Mouse (Mus musculus): Measurements from ENCODE around the gene Sorcs3. TPM values are rescaled to one million over a fixed set of nuclear protein-coding genes. Genes with fewer than 3 reads are reported as not detected.

Sorcs3 gene
- polyA plus RNA-seq, 1 experiment from 2014 or later, result 4.9 TPM

- H3K4me1 ChIP-seq, result peaks cover 6% of the 10 kb centered on the region; the same call in 1 of the 2 replicates
- H3K36me3 ChIP-seq, result no peaks in the 10 kb centered on the region
These were observed 369.9 kb downstream of the Sorcs3 start for GRCm38 (mm10) chr19:48575736-48576135.

DNA sequence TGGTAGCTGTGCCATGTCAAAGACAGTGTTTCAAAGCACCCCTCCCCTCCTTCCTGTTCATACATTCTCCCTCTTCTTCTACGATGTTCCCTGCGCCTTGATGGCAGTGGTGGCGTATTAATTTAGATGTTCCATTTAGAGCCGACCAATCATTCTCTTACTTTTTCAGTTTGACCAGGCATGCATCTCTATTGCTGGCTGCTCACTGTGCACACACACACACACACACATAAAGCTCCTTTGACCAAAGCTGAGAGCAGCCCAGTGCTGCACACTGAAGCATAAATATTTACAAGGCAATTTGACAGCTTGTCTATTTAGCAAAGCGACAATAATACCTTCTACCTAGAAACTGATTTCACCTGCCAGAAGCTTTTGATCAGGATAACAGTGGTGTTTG, 371.3 kb downstream of the Sorcs3 start:
- Histone ChIP-seq H3K36me3 (no peaks in the 10 kb centered on the region), H3K9me3 (no peaks in the 10 kb centered on the region), H3K4me1 (peaks cover 6% of the 10 kb centered on the region; the same call in 1 of the 2 replicates), H3K27ac (no peak overlapping the region), H3K4me3 (no peak overlapping the region), H3K27me3 (no peaks in the 10 kb centered on the region), H3K9ac (no peak overlapping the region), H3K4me2 (replicated peaks) (no peak overlapping the region)
- ATAC-seq (ENCODE audit: low FRiP score, low read depth), result no peak; the same call in 1 of the 2 replicates
- 71% methylated on average over 5 of the region's 5 CpGs for WGBS

More at GRCm38 (mm10) chr19:48575736-48576135, 369.9 kb downstream of the Sorcs3 start:
- Histone ChIP-seq H3K27me3 (no peaks in the 10 kb centered on the region), H3K4me3 (no peak overlapping the region), H3K9ac (no peak overlapping the region), H3K27ac (no peak overlapping the region), H3K4me2 (replicated peaks) (no peak overlapping the region), H3K9me3 (no peaks in the 10 kb centered on the region)
- WGBS, result 48% methylated on average over 1 of the region's 1 CpGs
- ATAC-seq (ENCODE audit: low FRiP score, low read depth), result no peak

DNA sequence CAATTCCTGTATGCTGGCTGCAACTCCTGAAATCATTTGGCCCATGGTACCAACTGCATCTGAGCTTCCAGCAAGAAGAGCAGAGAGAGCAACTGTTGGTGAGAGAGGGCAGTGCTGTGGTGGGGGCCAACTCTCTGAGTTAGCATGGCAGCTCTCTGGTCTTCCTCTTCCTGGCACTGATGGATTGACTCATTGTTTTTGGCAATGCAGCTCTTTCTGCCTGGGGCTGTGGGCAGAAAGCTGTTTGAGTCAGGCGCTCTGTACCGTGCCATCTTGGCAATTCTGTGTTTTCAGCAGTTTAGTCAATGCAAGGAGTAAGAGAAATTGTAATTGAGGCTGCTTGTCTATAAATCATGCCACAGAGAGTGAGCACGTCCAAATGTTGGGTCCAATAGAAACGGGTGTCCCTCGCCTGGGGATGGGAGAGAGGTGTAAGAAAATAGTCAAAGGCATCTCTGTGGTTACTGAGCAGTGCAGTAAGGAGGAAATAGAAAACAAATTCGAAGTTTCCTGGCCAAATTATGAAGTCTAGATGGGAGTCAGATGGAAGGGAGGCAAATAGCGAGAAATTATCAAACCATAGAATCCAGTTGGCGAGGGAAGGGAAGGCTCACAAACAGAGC, 379.2 kb downstream of the Sorcs3 start:
- no peaks in the 10 kb centered on the region for H3K9me3 ChIP-seq
- H3K27me3 ChIP-seq, result no peaks in the 10 kb centered on the region
- H3K36me3 ChIP-seq, result no peaks in the 10 kb centered on the region
- ATAC-seq (ENCODE audit: low FRiP score, low read depth), result no peak
- WGBS, result 73% methylated on average over 8 of the region's 8 CpGs
- no peak overlapping the region for H3K4me2 ChIP-seq (replicated peaks)
- no peak overlapping the region for H3K9ac ChIP-seq
- H3K27ac ChIP-seq, result no peak overlapping the region
- no peaks in the 10 kb centered on the region for H3K4me1 ChIP-seq
- H3K4me3 ChIP-seq, result no peak overlapping the region

- Histone ChIP-seq H3K4me2 (replicated peaks) (no peak overlapping the region), H3K9ac (no peak overlapping the region), H3K4me3 (no peak overlapping the region), H3K36me3 (no peaks in the 10 kb centered on the region), H3K27me3 (no peaks in the 10 kb centered on the region), H3K4me1 (no peaks in the 10 kb centered on the region), H3K27ac (no peak overlapping the region), H3K9me3 (no peaks in the 10 kb centered on the region)
- 61% methylated on average over 1 of the region's 1 CpGs for WGBS
- no peak for ATAC-seq (ENCODE audit: low FRiP score, low read depth)
These were observed 411.1 kb downstream of the Sorcs3 start for GRCm38 (mm10) chr19:48616951-48617350.

DNA sequence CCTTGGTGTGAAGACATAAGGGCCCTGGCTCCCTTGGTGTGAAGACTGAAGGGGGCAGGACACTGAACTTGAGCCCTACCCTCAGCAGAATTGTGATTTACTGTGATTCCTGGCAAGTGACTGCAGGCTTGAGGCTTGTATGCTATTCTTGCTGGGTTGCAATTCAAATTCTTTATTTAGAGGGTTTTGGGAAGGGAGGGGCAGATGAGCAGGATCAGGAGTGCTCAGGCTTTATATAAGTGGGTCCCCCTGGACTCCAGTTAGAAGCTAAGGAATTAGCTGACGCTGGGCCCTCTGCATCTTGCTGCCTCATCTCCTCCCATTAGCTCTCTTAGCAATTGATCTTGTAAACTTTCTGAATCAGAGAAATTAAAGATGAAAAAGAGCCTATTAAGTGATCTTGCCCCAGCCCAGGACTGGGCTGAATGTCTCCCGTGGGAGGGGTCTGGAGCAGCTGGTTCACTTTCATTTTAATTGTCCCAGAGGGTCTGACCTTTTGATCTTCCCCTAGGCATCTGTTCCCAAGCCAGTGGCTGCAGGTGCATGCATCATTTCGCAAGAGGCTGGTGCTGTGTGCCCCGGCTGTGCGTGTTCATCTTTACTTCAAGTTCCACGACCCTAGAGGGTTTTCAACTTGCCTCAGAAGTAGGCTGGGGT, 425.0 kb downstream of the Sorcs3 start:
- Histone ChIP-seq H3K27ac (no peak overlapping the region), H3K9ac (no peak overlapping the region), H3K9me3 (no peaks in the 10 kb centered on the region), H3K4me1 (no peaks in the 10 kb centered on the region), H3K4me2 (replicated peaks) (no peak overlapping the region), H3K27me3 (no peaks in the 10 kb centered on the region), H3K4me3 (no peak overlapping the region), H3K36me3 (no peaks in the 10 kb centered on the region)
- WGBS, result 27% methylated on average over 6 of the region's 6 CpGs
- no peak for ATAC-seq (ENCODE audit: low FRiP score, low read depth)

DNA sequence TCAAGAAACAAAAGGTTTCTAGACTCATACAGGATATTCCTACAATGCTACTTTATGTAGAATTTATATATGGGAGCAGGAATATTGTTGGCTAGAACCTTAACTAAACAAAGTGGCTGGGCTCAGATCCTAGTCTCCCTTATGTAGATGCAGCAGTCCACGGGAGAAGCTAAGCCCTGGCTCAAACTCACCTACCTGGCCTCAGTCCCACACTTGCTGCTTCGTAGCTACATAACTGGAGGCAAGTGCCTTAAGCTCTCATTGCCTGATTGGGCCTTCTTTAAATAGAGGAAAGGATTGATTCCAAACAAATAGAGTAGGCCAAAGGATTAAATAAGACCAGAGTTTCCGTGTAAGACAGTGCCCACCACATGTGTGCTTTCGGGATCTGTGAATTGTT, 436.7 kb downstream of the Sorcs3 start:
- H3K27me3 ChIP-seq, result no peaks in the 10 kb centered on the region
- no peak overlapping the region for H3K4me2 ChIP-seq (replicated peaks)
- no peaks in the 10 kb centered on the region for H3K4me1 ChIP-seq
- no peak overlapping the region for H3K4me3 ChIP-seq
- 83% methylated on average over 4 of the region's 4 CpGs for WGBS
- ATAC-seq (ENCODE audit: low FRiP score, low read depth), result no peak
- no peaks in the 10 kb centered on the region for H3K9me3 ChIP-seq
- H3K9ac ChIP-seq, result no peak overlapping the region
- H3K36me3 ChIP-seq, result no peaks in the 10 kb centered on the region
- no peak overlapping the region for H3K27ac ChIP-seq

DNA sequence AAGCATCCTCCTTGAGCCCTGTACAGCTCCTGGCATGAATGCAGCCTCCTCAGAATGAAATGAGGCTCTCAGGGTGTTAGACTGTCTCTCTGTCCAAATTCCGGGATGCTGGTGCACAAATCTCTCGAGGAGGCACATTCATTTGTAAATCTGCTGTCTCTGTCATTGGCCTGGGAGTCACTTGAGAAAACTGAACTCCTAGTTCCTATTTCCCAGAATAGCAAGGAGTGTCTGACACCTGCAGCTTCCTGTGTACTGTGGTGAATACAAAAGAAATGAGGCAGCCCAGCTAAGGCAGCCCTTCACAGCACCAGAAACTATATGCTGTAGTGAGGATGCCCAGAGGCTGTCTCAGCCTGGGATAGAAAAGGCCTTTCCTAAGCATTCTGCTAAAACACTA, 444.1 kb downstream of the Sorcs3 start:
- Histone ChIP-seq H3K4me1 (no peaks in the 10 kb centered on the region), H3K4me2 (replicated peaks) (no peak overlapping the region), H3K36me3 (no peaks in the 10 kb centered on the region), H3K27ac (no peak overlapping the region), H3K9me3 (no peaks in the 10 kb centered on the region), H3K27me3 (no peaks in the 10 kb centered on the region), H3K4me3 (no peak overlapping the region), H3K9ac (no peak overlapping the region)
- ATAC-seq (ENCODE audit: low FRiP score, low read depth), result no peak
- WGBS, result 82% methylated on average over 2 of the region's 2 CpGs

DNA sequence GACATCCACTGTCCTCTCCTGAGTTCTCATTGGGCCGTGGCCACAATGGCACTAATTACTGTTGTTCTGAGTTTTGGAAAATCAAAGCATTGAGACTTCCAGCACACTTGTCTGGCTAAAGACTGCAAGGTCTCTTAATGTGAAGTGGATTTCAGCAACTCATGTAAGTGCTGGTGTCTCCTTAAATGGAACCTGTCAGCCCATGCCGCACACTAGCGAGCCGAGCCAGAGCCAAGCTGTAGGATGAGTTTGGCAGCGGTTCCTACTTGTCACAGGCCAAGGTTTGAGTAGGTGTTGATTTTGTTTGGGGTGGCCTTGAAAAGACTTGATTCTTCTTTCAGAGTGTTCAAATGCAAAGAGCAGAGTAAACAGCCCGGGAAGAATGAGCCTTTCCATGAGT, 445.8 kb downstream of the Sorcs3 start:
- Histone ChIP-seq H3K27ac (no peak overlapping the region), H3K9me3 (no peaks in the 10 kb centered on the region), H3K4me1 (no peaks in the 10 kb centered on the region), H3K4me3 (no peak overlapping the region), H3K27me3 (no peaks in the 10 kb centered on the region), H3K9ac (no peak overlapping the region), H3K36me3 (no peaks in the 10 kb centered on the region), H3K4me2 (replicated peaks) (no peak overlapping the region)
- 83% methylated on average over 6 of the region's 6 CpGs for whole genome bisulfite sequencing
- ATAC-seq (ENCODE audit: low FRiP score, low read depth), result no peak

DNA sequence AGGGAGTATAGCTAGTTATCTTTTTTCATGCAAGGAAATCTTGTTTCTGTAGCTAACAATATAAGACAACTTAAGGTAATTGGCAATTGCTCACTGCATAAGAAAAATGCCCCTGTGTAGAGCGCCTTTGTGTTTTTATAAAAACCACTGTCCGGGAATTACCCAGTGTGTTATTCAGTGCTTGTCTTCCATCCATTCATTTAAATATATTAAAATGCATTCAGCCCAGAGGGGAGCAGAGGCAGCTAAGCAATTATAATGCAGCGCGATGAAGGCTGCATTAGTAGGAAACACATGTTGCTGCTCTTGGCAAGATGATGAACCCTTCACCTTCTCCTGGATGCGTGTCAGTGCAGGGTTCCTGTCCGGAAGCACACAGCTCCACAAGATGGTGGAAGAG, 454.4 kb downstream of the Sorcs3 start:
- no peak overlapping the region for H3K27ac ChIP-seq
- no peaks in the 10 kb centered on the region for H3K27me3 ChIP-seq
- no peaks in the 10 kb centered on the region for H3K9me3 ChIP-seq
- 79% methylated on average over 6 of the region's 6 CpGs for WGBS
- H3K4me2 ChIP-seq (replicated peaks), result no peak overlapping the region
- H3K4me3 ChIP-seq, result no peak overlapping the region
- no peaks in the 10 kb centered on the region for H3K4me1 ChIP-seq
- H3K9ac ChIP-seq, result no peak overlapping the region
- no peak for ATAC-seq (ENCODE audit: low FRiP score, low read depth)
- no peaks in the 10 kb centered on the region for H3K36me3 ChIP-seq

- WGBS, result 92% methylated on average over 1 of the region's 1 CpGs
- no peaks in the 10 kb centered on the region for H3K27me3 ChIP-seq
- H3K36me3 ChIP-seq, result no peaks in the 10 kb centered on the region
- no peak for ATAC-seq (ENCODE audit: low FRiP score, low read depth)
- H3K4me3 ChIP-seq, result no peak overlapping the region
- H3K27ac ChIP-seq, result no peak overlapping the region
- no peak overlapping the region for H3K4me2 ChIP-seq (replicated peaks)
- 0 out of 2 replicates have a peak, but pooled peaks cover 4% of the 10 kb centered on the region for H3K4me1 ChIP-seq
- H3K9ac ChIP-seq, result no peak overlapping the region
- 0 out of 2 replicates have a peak, but pooled peaks cover 2% of the 10 kb centered on the region for H3K9me3 ChIP-seq
These were observed 474.1 kb downstream of the Sorcs3 start for GRCm38 (mm10) chr19:48679896-48680295.

DNA sequence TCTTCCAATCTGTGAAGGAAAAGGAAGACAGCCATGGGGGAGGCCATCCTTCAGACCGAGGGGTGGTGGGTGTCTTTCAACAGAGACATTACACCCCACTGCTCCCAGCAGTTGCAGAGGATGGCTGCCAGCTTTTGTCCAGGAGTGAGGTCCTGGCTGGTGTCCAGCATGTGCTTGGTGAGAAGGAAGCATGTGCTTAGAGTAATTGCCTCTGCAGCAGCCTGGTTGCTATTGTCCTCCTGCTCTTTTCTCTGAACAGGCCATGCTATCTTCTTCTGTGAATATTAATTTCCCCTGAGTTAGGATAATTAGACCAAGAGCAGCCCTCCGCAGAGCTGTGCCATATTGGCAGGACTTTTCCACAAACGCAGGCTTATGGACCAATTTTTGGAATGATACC, 476.7 kb downstream of the Sorcs3 start:
- Histone ChIP-seq H3K9ac (no peak overlapping the region), H3K9me3 (no peaks in the 10 kb centered on the region), H3K27ac (no peak overlapping the region), H3K36me3 (no peaks in the 10 kb centered on the region), H3K4me2 (replicated peaks) (no peak overlapping the region), H3K4me1 (0 out of 2 replicates have a peak, but pooled peaks cover 4% of the 10 kb centered on the region), H3K27me3 (no peaks in the 10 kb centered on the region), H3K4me3 (no peak overlapping the region)
- no peak for ATAC-seq (ENCODE audit: low FRiP score, low read depth)
- WGBS, result 76% methylated on average over 3 of the region's 3 CpGs

DNA sequence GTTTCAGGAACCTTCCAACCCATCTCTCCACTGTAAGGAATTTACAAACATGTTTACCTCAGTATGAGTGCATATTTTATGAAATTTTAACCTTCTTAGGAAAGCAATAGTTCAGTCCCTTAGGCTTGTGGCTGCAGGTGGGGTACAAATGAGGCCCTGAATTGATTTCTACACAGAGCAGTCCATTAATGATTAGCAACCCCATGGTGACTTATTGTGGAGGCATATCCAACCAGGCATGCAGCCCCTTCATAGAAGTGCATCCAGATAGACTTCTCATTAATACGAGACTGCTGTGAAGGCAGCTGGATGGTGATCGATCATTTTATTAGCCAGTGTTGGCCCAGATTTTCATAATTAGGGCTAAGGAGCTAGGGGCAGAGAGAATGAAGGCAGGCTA, 480.5 kb downstream of the Sorcs3 start:
- ATAC-seq (ENCODE audit: low FRiP score, low read depth), result no peak
- no peak overlapping the region for H3K4me3 ChIP-seq
- no peaks in the 10 kb centered on the region for H3K9me3 ChIP-seq
- no peak overlapping the region for H3K4me2 ChIP-seq (replicated peaks)
- H3K9ac ChIP-seq, result no peak overlapping the region
- H3K4me1 ChIP-seq, result peaks cover 10% of the 10 kb centered on the region
- 57% methylated on average over 2 of the region's 2 CpGs for WGBS
- H3K27ac ChIP-seq, result no peak overlapping the region
- no peaks in the 10 kb centered on the region for H3K27me3 ChIP-seq
- H3K36me3 ChIP-seq, result no peaks in the 10 kb centered on the region
